Mouse (Mus musculus) embryonic facial prominence, embryonic 10.5 days (tissue): ENCODE measurements around the gene Pyroxd1. TPM values are rescaled to one million over a fixed set of nuclear protein-coding genes. Genes with fewer than 3 reads are reported as not detected.
"Not testable (repeated sequence)": the region's sequence is repeated elsewhere in the genome, so short reads cannot be mapped to it uniquely, and the experiment has no call there.

Experiments
- DNase-seq: peaks from one replicate; pipeline ENCODE4 v3.0.0-alpha.2; 2017; ENCODE audit warnings: low spot score
- H3K27ac ChIP-seq: fragments of 300-500 bp; sonication (generic); replicated peaks from 2 replicates; pipeline ENCODE4 v1.5.1; 2016; ENCODE audit warnings: mild to moderate bottlenecking
- H3K27me3 ChIP-seq: fragments of 300-500 bp; sonication (generic); replicated peaks from 2 replicates; pipeline ENCODE4 v1.6.1; 2016; ENCODE audit warnings: low read depth, mild to moderate bottlenecking; ENCODE audit not compliant: poor library complexity, severe bottlenecking
- H3K36me3 ChIP-seq: fragments of 300-500 bp; sonication (generic); replicated peaks from 2 replicates; pipeline ENCODE4 v1.6.1; 2016; ENCODE audit warnings: mild to moderate bottlenecking, moderate library complexity
- H3K4me1 ChIP-seq: fragments of 300-500 bp; sonication (generic); 2 replicates; pipeline ENCODE4 v1.6.1; 2016
- H3K4me3 ChIP-seq: fragments of 300-500 bp; sonication (generic); 2 replicates; pipeline ENCODE4 v1.5.1; 2016; ENCODE audit warnings: mild to moderate bottlenecking, moderate library complexity
- H3K9me3 ChIP-seq: fragments of 300-500 bp; sonication (generic); 2 replicates; pipeline ENCODE4 v1.6.1; 2016; ENCODE audit warnings: mild to moderate bottlenecking
- WGBS: fragments of 180-500 bp; shearing (Covaris S2); methylation state at CpG from one replicate; pipeline ENCODE4 v1.1.7; 2016; 5-methylcytosine and 5-hydroxymethylcytosine counted together
- polyA plus RNA-seq: library from polyadenylated mRNA; unstranded; fragments of >200 nt; fragmentation: Nextera tagmentation; extraction: Ambion mirVana; gene quantifications from 2 replicates; pipeline ENCODE4 v1.2.1, GENCODE M21; 2016

Pyroxd1 gene
- polyA plus RNA-seq, 1 experiment from 2014 or later = 20.6 TPM

DNA sequence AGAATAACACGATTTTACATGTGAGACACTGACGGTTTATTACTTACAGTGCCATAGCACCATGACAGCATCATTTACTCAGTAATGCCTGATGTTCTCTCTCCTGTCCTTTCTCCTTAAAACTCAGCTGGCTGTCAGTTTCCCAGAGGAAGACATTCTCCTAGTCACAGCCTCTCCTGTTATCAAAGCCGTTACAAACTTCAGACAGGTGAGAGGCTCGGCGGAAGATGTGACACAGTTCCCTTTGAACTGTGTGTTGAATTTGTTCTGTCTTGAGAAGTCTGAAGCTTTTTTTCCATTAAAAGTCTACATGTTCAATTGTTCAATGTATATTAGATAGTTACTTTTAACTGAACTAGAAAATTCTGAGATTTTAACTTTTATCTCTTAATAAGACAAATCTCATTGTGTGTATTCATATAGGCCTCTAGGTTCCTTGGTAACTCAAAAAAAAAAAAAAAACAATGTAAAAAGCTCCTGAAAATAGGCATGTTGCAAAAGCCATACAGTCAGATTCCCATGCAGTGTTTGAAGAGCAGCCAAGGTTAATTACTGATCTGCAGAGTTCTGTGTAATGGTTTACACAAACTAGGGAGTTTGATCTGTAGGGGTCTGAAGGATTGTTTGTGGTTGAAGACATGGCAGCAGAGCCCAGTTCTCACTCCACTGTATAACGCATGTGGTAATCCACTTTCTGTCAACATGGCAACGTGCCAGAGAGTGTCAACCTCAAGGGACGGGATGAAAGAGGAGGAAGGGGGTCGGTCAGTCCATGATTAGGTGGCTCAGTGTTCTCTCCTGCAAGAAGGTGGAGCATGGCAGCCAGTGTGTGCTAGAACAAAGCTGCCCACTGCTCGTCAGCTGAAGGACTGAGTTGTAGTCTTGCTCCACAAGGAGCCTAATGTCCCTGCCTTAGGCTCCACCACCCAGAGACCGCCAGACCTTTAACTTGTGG, 2.3 kb downstream of the Pyroxd1 start:
- Histone ChIP-seq H3K27me3 (no peaks in the 10 kb centered on the region), H3K9me3 (no peaks in the 10 kb centered on the region), H3K36me3 (peaks cover 34% of the 10 kb centered on the region), H3K27ac (no peak overlapping the region), H3K4me3 (no peak overlapping the region), H3K4me1 (peaks cover 9% of the 10 kb centered on the region)
- 86% methylated on average over 11 of the region's 11 CpGs for WGBS
- DNase-seq = no peak

DNA sequence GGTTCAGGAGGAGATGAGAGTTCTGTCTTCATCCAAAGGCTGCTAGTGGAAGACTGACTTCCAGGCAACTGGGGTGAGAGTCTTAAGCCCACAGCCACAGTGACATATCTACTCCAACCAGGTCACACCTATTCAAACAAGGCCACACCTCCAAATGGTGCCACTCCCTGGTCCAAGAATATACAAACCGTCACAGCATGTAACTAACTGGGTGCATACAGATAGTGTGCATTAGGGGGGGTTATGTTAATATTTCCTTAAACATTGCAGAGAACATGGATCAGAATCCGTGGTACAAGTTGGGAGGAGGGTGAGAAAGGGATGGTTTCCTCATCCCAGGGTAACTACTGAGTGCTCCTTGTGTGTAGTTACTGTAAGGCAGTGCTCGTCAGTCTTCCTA, 6.6 kb downstream of the Pyroxd1 start:
- not testable (repeated sequence) for H3K27ac ChIP-seq, H3K9me3 ChIP-seq, H3K27me3 ChIP-seq, DNase-seq, H3K4me1 ChIP-seq, H3K4me3 ChIP-seq
- WGBS = 89% methylated on average over 3 of the region's 3 CpGs
- H3K36me3 ChIP-seq = peaks cover 70% of the 10 kb centered on the region

DNA sequence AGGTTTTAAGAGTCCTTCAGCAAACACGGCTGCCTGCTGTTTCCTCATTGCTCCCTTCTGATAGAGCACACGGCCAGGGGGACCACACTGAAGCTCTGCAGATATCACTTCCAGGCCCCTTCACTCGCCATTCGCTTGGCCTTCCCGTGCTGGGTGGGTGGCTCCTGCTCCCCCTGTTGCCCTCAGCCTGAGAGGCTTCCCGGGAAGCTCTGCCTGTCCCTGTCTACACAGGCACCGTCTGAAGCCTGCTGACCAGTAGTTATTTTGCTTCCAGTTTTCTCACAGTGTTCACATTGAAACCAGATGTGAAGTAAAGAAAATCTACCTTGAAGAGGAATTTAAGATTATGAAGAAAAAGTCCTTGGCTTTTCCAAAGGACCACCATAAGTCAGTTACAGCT, 11.7 kb downstream of the Pyroxd1 start:
- Histone ChIP-seq H3K27me3 (no peaks in the 10 kb centered on the region), H3K27ac (no peak overlapping the region), H3K4me3 (no peak overlapping the region), H3K9me3 (no peaks in the 10 kb centered on the region), H3K36me3 (peaks cover 90% of the 10 kb centered on the region), H3K4me1 (no peaks in the 10 kb centered on the region)
- no peak for DNase-seq
- 69% methylated on average over 7 of the region's 7 CpGs for WGBS

DNA sequence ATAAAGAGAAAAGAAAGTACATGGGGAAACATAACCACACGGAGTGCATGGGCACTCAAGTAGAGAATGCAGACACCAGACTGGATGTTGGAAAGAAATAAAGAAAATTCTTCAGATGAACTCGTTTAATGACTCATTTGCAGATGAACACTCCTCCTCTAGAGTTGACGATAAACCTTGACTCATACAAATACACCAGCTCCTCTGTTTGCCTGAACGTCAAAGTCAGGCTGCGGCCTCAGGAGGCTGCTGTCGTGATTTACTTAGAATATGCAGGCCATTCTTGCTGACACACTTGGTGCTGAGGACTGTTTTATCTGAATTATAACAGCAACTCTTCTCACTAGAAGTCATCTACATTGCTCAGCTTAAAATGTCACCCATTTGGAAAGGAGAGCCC, 16.6 kb downstream of the Pyroxd1 start:
- WGBS = 93% methylated on average over 6 of the region's 6 CpGs
- DNase-seq = no peak
- H3K4me1 ChIP-seq = no peaks in the 10 kb centered on the region
- no peaks in the 10 kb centered on the region for H3K27me3 ChIP-seq
- no peaks in the 10 kb centered on the region for H3K9me3 ChIP-seq
- H3K4me3 ChIP-seq = no peak overlapping the region
- no peak overlapping the region for H3K27ac ChIP-seq
- H3K36me3 ChIP-seq = peaks cover 95% of the 10 kb centered on the region

DNA sequence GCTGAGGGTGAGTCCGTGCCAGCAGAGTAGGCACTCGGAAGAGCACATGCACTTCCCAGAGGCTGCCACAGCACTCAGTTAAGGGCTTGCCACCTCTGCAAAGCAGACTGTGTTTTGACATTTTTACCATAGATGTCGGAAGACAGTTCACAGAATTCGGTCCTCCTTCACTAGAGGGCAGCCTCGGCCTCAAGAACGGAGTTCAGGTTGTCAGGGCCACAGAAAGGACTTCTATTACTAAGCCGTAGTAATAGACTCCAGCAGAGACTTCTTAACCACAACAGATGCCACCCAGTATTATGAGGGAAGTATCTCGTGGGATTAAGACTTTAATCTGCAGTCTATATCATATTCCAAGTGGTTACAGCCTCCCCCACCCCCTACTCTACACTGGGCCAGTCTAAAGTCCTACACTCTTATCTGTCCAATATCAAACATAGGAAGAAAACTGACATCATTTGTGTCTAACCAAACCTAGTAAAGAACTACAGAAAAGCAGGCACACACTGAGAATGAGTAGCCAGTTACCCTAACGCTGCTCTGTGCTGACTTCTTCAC, 17.6 kb downstream of the Pyroxd1 start:
- no peak for DNase-seq

DNA sequence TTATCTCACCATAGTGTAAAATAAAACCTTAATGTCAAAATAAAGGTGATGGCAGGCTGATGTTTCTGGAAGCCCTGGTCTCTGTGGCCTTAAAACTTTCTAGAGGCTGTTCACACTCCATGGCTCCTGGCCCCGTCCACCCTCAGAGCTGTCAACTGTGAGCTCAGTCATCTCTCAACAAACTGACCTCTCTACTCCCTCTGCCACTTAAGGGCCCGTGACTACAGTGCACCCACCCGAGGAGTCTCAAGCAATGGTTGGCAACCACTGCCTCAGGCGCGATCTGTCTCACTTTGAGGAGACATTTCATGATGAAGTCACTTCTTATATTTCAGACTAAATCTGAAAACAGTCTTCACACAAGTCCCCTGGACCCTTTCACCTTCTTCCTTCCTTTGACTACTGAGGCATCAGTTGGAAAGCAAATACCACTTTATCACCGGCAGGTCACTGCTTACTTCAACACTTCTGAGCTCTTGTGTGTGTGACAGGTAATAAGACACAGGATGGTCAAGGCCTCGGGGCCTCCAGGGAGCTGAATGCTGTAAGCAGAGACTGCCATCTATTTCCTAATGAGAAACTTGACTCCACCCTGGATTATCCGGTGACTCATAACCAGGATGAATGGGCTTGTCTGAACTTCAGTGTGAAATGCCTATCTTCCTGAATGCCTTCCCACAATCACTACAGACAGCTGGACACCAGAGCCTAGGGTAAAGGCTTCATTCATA, 20.5 kb downstream of the Pyroxd1 start:
- no peak overlapping the region for H3K27ac ChIP-seq
- no peaks in the 10 kb centered on the region for H3K9me3 ChIP-seq
- H3K4me1 ChIP-seq = no peaks in the 10 kb centered on the region
- no peaks in the 10 kb centered on the region for H3K27me3 ChIP-seq
- no peak overlapping the region for H3K4me3 ChIP-seq
- peaks cover 93% of the 10 kb centered on the region for H3K36me3 ChIP-seq
- no peak for DNase-seq
- WGBS = 87% methylated on average over 8 of the region's 8 CpGs

More for the DNA sequence above, 17.6 kb downstream of the Pyroxd1 start:
- Histone ChIP-seq H3K4me1 (no peaks in the 10 kb centered on the region), H3K27me3 (no peaks in the 10 kb centered on the region), H3K36me3 (peaks cover 96% of the 10 kb centered on the region), H3K9me3 (no peaks in the 10 kb centered on the region), H3K27ac (no peak overlapping the region), H3K4me3 (no peak overlapping the region)
- WGBS = 74% methylated on average over 9 of the region's 9 CpGs

DNA sequence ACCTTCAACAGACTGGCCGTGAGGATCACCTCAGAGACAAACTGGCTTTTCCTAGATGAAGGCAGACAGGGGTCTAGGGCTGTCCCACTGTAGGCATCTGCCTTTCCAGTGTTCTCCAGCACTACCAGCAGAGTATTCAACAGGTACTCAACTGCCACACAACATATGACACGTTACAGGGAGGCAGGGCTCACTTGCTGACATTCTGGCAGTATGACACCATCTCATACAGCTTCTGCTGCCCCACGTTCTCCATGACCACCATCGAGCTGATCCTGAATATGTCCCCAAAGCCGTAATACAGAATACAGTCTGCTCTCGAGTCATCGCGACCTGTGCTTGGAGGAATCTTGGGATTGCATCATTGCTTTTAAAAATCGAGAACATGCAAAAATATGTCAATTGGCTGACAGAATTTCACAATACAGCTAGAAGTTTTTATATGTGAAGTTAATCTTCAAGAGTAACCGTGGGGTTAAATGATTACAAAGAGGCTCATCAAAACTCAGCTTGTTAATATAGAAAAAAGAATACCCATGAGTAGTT, 21.1 kb downstream of the Pyroxd1 start:
- no peak overlapping the region for H3K27ac ChIP-seq
- no peaks in the 10 kb centered on the region for H3K9me3 ChIP-seq
- no peaks in the 10 kb centered on the region for H3K27me3 ChIP-seq
- H3K36me3 ChIP-seq = peaks cover 89% of the 10 kb centered on the region
- H3K4me1 ChIP-seq = no peaks in the 10 kb centered on the region
- no peak overlapping the region for H3K4me3 ChIP-seq
- no peak for DNase-seq
- WGBS = 92% methylated on average over 10 of the region's 10 CpGs

DNA sequence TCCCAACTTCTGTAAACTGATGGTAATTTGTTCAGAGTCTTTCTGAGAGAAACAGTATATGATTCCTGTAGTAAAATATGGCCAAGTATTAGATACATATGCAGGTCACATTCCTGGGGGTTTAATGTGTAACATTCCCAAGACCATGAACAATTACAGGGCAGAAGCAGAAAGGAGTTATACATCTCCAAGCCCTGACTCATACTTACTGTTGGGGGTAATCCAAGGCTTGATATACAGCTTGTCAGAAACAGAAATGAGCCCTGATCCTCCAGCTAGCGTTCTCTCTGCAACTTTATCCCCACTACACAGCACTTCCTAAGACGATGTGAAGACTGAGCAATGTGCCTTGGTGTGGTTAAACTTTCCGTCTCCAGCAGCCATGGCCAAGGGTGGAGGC, 22.1 kb downstream of the Pyroxd1 start:
- Histone ChIP-seq H3K4me1 (no peaks in the 10 kb centered on the region), H3K36me3 (peaks cover 89% of the 10 kb centered on the region), H3K4me3 (no peak overlapping the region), H3K27ac (no peak overlapping the region), H3K9me3 (no peaks in the 10 kb centered on the region), H3K27me3 (no peaks in the 10 kb centered on the region)
- DNase-seq = no peak
- 94% methylated on average over 3 of the region's 3 CpGs for WGBS

DNA sequence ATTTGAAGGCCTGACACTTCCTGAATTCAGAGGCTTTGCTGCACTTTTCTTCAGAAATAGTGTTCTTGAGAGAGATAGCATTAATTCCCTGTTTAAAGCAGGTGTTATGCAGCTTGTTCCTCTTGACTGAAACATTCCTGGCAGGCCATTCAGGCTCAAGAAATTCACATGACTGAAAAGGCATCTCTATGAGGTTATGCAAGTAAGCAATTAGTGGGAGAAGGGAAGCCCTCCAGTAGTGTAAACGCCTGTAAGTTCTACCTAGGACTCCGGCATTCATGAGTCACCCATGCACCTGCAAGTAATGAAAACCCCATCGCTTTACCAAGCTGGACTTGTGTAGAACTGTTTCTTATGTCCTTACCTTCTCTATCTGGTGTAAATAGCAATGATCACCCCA, 24.1 kb downstream of the Pyroxd1 start:
- H3K27me3 ChIP-seq = no peaks in the 10 kb centered on the region
- no peaks in the 10 kb centered on the region for H3K4me1 ChIP-seq
- peaks cover 87% of the 10 kb centered on the region for H3K36me3 ChIP-seq
- H3K4me3 ChIP-seq = no peak overlapping the region
- no peaks in the 10 kb centered on the region for H3K9me3 ChIP-seq
- WGBS = 92% methylated on average over 3 of the region's 3 CpGs
- no peak for DNase-seq
- H3K27ac ChIP-seq = no peak overlapping the region

DNA sequence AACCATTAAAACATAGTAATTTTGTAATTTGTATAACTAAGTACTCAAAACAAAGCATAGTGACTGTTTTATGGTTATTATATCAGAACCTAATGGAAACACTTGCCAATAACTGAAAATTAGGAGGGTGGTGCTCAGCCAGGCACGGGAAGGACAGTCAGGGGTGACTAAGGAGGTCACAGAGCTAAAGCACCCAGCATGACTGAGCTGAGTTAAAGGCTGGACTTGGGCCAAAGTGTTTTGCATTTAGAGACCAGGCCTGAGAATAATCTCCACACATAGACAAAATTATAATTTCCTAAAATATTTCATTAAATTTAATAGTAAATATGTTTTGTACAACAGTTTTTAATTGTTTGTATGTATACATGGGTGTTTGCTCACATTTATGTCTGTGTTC, 31.6 kb downstream of the Pyroxd1 start:
- DNase-seq = no peak
- Histone ChIP-seq H3K4me1 (no peaks in the 10 kb centered on the region), H3K36me3 (peaks cover 47% of the 10 kb centered on the region), H3K4me3 (no peak overlapping the region), H3K9me3 (no peaks in the 10 kb centered on the region), H3K27me3 (no peaks in the 10 kb centered on the region), H3K27ac (no peak overlapping the region)
- 81% methylated on average over 1 of the region's 1 CpGs for WGBS

DNA sequence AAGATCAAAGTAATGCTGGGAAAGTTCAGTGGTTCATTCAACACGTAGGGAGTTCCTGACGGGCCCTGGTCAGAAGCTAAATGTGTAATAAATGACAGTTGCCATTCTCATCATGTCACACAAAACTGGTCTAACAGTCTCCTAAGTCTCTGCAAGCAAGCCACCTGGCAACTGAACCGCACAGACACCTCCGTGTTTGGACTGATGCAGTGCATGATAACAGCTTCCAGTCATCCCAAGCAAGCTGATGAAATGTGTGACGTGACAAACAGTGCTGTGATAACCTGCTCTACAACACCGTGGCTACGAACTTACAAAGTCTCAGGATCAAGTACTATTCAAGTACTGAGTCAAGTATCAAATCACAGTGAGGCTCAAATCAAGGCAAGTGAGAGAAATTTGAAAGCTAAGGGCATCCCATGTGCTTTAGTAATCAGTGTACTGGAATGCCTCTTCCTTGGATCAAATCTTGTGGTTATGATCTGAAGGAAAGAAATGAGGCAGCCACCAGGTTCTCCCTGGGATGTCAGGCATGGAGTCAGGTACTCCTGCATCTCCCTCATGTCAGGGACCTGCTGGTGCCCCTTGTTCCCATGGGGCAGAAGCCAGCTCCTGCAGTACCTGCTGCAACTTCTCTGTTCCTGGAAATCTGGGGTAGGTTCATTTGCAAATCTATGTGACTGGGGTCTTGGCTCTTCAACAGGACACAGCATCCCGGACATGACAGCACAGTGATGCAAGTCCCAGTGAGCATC, 33.3 kb downstream of the Pyroxd1 start:
- no peaks in the 10 kb centered on the region for H3K4me1 ChIP-seq
- no peaks in the 10 kb centered on the region for H3K27me3 ChIP-seq
- H3K36me3 ChIP-seq = peaks cover 35% of the 10 kb centered on the region
- no peak overlapping the region for H3K27ac ChIP-seq
- WGBS = 91% methylated on average over 8 of the region's 8 CpGs
- H3K4me3 ChIP-seq = no peak overlapping the region
- no peak for DNase-seq
- H3K9me3 ChIP-seq = no peaks in the 10 kb centered on the region

DNA sequence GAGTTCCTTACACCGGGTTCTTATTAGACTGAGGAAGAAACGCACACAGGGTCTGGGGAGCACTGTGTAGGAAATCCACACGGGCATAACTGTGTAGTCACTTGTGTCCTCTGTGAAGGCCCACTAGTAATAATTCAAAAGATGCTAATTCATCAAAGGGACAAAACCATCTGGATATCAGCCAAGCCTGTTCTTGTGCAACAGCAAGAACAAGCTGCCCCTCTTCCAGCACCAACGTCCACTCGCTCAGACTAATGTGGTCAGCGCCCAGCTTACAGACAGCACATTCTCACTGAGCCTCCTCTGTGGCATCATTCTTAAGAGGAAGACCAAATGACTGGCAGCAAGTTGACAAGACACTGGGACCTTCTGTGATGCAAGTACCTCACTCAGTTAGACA, 34.5 kb downstream of the Pyroxd1 start:
- Histone ChIP-seq H3K27me3 (no peaks in the 10 kb centered on the region), H3K9me3 (no peaks in the 10 kb centered on the region), H3K4me3 (no peak overlapping the region), H3K27ac (no peak overlapping the region), H3K36me3 (peaks cover 24% of the 10 kb centered on the region), H3K4me1 (no peaks in the 10 kb centered on the region)
- DNase-seq = no peak
- WGBS = 94% methylated on average over 6 of the region's 6 CpGs
